Mouse (Mus musculus): ENCODE data around the gene 1110032A03Rik. TPM values are rescaled to one million over a fixed set of nuclear protein-coding genes. Genes with fewer than 3 reads are reported as not detected.

1110032A03Rik gene
- 46.7 and 56.0 TPM in 2 replicates for polyA plus RNA-seq (2015; fragmentation: Nextera tagmentation; extraction: Ambion mirVana)

DNA sequence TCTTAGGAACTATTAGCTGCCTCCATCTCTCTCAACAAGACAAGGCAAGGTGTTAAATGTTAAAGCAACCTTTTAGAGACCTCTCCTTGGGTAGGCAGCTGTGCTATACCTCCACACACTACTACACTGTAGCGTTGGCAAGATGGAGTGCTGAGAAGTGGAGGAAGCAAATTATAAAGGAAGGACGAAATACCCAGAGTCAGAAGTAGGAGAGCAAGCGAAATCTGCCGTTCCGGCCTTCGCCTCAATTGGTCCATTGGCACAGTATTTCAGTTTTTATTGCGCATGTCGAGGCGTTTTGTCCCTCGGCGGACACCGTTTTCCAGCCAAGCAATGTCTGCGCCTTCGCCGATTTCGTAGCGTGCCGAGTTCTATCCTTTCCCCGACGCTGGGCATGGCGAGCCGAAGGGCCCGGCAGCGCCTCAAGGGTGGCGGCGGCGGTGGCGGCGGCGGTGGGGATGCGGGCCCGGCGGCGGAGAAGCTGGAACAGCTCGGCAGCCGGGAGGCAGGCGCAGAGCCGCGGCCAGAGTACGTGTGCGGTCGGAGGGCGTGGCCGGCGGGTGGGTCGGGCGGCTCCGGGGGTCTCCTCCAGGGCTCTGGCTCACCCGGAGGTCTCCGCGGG, at the start of gene 1110032A03Rik, which contains the start of gene Alg9:
Gene 1110032A03Rik, minus strand, starts transcription at position 530 of the 622 bp plus-strand sequence.
Gene Alg9, plus strand, starts transcription at position 29 of the 622 bp plus-strand sequence.
- H3K4me3 ChIP-seq (ENCODE audit: low read depth, low read length): peak within 1 kb of the TSS; percentile 82
- H3K9ac ChIP-seq (ENCODE audit: low read depth, low read length): peak within 1 kb of the TSS; percentile 89
- peaks cover 19% of the 10 kb centered on the region for H3K4me1 ChIP-seq (ENCODE audit: control insufficient read depth, insufficient read depth, low read length)
- no peaks in the 10 kb centered on the region for H3K27me3 ChIP-seq (ENCODE audit: control insufficient read depth, insufficient read depth, low read depth, low read length)
- peak within 1 kb of the TSS; percentile 75 for H3K4me2 ChIP-seq (ENCODE audit: low read length)
- ATAC-seq: peak; percentile 80
- under 1% methylated on average over 51 of the region's 51 CpGs for WGBS
- peak within 1 kb of the TSS; percentile 92 for H3K27ac ChIP-seq (ENCODE audit: low read length)
- H3K36me3 ChIP-seq (ENCODE audit: control insufficient read depth, insufficient read depth, low read length): peaks cover 4% of the 10 kb centered on the region; the same call in 1 of the 2 replicates
- H3K9me3 ChIP-seq (replicated peaks; ENCODE audit: control insufficient read depth, low read length, poor library complexity, severe bottlenecking): no peaks in the 10 kb centered on the region

DNA sequence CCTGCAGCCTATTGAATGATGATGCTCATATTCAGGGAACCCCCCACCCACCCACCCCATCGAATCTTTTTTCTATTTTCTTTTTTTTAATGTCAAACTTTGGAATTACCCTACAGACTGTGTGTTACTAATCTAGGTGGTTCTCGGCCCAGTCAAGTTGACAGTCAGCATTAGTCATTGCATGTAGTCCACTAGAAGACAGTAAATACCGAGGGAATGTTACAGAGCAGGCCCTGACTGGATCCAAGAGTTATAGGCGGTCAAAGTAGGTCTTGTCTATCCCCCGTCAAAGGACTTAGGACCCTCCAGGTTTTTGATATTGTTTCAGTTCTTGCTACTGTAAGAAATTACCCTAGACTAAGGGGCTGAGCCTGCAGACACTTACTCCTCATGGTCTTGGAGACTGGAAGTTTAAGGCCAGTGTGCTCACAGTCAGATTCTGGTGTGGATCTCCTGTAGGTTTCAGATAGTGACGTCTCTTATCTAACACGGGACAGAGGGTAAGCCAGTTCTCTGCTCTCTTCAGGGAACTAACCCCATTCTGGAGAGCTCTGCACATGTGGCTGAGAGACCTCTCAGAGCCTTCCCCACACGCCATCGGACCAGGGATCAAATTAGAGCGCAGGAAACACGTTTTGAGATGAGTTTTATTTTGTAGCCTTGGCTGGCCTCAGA, 48.6 kb upstream of the 1110032A03Rik start:
- Histone ChIP-seq H3K36me3 (ENCODE audit: control insufficient read depth, insufficient read depth, low read length) (peaks cover 14% of the 10 kb centered on the region), H3K4me1 (ENCODE audit: control insufficient read depth, insufficient read depth, low read length) (no peaks in the 10 kb centered on the region), H3K27ac (ENCODE audit: low read length) (no peak overlapping the region), H3K27me3 (ENCODE audit: control insufficient read depth, insufficient read depth, low read depth, low read length) (no peaks in the 10 kb centered on the region), H3K4me3 (ENCODE audit: low read depth, low read length) (no peak overlapping the region), H3K4me2 (ENCODE audit: low read length) (no peak overlapping the region), H3K9ac (ENCODE audit: low read depth, low read length) (no peak overlapping the region), H3K9me3 (replicated peaks; ENCODE audit: control insufficient read depth, low read length, poor library complexity, severe bottlenecking) (no peaks in the 10 kb centered on the region)
- 94% methylated on average over 11 of the region's 11 CpGs for WGBS
- ATAC-seq: no peak

DNA sequence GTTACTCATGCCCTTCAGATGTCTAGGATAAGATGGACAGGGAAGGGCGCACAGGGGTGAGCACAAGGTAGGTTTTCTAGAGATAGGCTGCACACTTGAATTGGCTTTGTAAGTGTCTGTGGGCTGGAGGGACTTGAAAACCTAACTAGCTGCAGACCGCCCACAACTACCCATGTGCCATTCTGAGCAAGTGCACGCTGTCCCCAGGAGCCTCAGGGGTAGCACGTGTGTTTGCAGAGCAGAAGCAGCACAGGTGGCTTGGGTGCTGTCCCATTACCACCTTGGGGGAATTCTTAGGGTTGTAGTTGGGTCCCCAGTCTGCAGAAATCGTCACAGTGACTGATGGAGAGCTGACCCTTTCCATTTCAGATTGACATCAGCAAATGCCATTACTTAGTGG, 46.9 kb upstream of the 1110032A03Rik start:
- WGBS: 99% methylated on average over 5 of the region's 5 CpGs
- peaks cover 19% of the 10 kb centered on the region for H3K36me3 ChIP-seq (ENCODE audit: control insufficient read depth, insufficient read depth, low read length)

DNA sequence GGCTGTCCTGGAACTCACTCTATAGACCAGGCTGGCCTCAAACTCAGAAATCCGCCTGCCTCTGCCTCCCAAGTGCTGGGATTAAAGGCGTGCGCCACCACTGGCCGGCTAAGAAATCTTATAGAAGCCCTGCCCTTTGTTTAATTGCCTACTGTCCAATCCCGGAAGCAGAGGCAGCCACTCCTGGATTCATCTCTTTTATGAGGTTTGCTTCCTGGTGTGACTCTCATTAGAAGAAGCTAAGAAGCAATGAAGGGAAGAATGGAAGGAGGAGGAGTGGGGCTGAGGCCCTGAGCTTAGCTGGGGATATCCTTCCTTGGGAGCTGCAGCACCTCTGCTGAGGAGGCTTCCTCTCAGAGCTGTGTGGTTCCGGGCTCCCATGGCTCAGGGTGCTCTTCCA, 46.3 kb upstream of the 1110032A03Rik start:
- peaks cover 20% of the 10 kb centered on the region for H3K36me3 ChIP-seq (ENCODE audit: control insufficient read depth, insufficient read depth, low read length)
- H3K27ac ChIP-seq (ENCODE audit: low read length): no peak overlapping the region
- no peaks in the 10 kb centered on the region for H3K27me3 ChIP-seq (ENCODE audit: control insufficient read depth, insufficient read depth, low read depth, low read length)
- H3K4me2 ChIP-seq (ENCODE audit: low read length): no peak overlapping the region
- H3K4me1 ChIP-seq (ENCODE audit: control insufficient read depth, insufficient read depth, low read length): no peaks in the 10 kb centered on the region
- no peak for ATAC-seq
- no peaks in the 10 kb centered on the region for H3K9me3 ChIP-seq (replicated peaks; ENCODE audit: control insufficient read depth, low read length, poor library complexity, severe bottlenecking)
- 84% methylated on average over 6 of the region's 6 CpGs for WGBS
- no peak overlapping the region for H3K9ac ChIP-seq (ENCODE audit: low read depth, low read length)
- H3K4me3 ChIP-seq (ENCODE audit: low read depth, low read length): no peak overlapping the region

More for the DNA sequence above, 46.9 kb upstream of the 1110032A03Rik start:
- Histone ChIP-seq H3K4me1 (ENCODE audit: control insufficient read depth, insufficient read depth, low read length) (no peaks in the 10 kb centered on the region), H3K4me3 (ENCODE audit: low read depth, low read length) (no peak overlapping the region), H3K9me3 (replicated peaks; ENCODE audit: control insufficient read depth, low read length, poor library complexity, severe bottlenecking) (no peaks in the 10 kb centered on the region), H3K27ac (ENCODE audit: low read length) (no peak overlapping the region), H3K4me2 (ENCODE audit: low read length) (no peak overlapping the region), H3K27me3 (ENCODE audit: control insufficient read depth, insufficient read depth, low read depth, low read length) (no peaks in the 10 kb centered on the region), H3K9ac (ENCODE audit: low read depth, low read length) (no peak overlapping the region)
- ATAC-seq: no peak

DNA sequence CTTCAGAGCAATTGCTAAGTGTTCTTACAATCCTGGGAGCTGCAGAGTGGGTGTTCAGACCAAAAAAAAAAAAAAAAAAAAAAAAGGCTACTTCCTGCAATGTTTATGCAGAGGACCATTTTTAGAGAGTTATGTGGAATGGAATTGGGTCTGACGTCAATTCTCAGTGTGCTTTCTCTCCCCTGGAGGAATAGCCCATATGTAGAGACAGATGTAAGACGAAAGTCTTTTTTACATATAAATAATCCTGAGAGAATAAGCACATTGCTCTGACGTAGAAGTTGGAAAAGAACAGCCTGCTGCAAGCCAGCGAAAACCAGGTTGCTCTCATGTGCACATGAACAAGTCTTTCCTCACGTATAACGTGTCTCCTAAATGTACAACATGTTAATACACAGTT, 44.4 kb upstream of the 1110032A03Rik start:
- peaks cover 23% of the 10 kb centered on the region for H3K36me3 ChIP-seq (ENCODE audit: control insufficient read depth, insufficient read depth, low read length)
- no peaks in the 10 kb centered on the region for H3K9me3 ChIP-seq (replicated peaks; ENCODE audit: control insufficient read depth, low read length, poor library complexity, severe bottlenecking)
- H3K4me1 ChIP-seq (ENCODE audit: control insufficient read depth, insufficient read depth, low read length): no peaks in the 10 kb centered on the region
- 88% methylated on average over 6 of the region's 6 CpGs for WGBS
- H3K9ac ChIP-seq (ENCODE audit: low read depth, low read length): no peak overlapping the region
- H3K27me3 ChIP-seq (ENCODE audit: control insufficient read depth, insufficient read depth, low read depth, low read length): no peaks in the 10 kb centered on the region
- no peak for ATAC-seq
- no peak overlapping the region for H3K4me2 ChIP-seq (ENCODE audit: low read length)
- H3K27ac ChIP-seq (ENCODE audit: low read length): no peak overlapping the region
- H3K4me3 ChIP-seq (ENCODE audit: low read depth, low read length): no peak overlapping the region

DNA sequence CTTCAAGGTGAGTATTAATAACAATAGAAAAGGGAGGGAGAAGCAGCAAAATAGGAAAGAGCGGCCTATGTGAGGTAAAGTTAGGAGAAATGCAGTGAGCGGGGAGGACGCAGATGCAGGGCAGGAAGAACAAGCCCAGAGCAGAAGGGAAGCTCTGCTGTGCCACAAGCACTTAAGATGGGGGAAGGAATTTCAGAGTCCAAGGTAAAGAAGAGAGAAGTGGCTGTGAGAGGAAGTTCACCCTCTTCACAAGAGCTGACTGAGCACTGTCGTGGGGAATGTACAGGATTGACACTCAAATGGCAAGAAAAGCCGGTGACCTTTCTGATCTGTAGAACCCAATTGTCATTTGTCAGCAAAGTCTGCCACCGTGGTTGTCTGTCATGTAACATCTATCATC, 42.7 kb upstream of the 1110032A03Rik start:
- Histone ChIP-seq H3K36me3 (ENCODE audit: control insufficient read depth, insufficient read depth, low read length) (peaks cover 21% of the 10 kb centered on the region), H3K27me3 (ENCODE audit: control insufficient read depth, insufficient read depth, low read depth, low read length) (no peaks in the 10 kb centered on the region), H3K9me3 (replicated peaks; ENCODE audit: control insufficient read depth, low read length, poor library complexity, severe bottlenecking) (no peaks in the 10 kb centered on the region), H3K27ac (ENCODE audit: low read length) (no peak overlapping the region), H3K4me2 (ENCODE audit: low read length) (no peak overlapping the region), H3K4me1 (ENCODE audit: control insufficient read depth, insufficient read depth, low read length) (no peaks in the 10 kb centered on the region), H3K9ac (ENCODE audit: low read depth, low read length) (no peak overlapping the region), H3K4me3 (ENCODE audit: low read depth, low read length) (no peak overlapping the region)
- no peak for ATAC-seq
- 96% methylated on average over 6 of the region's 6 CpGs for WGBS

DNA sequence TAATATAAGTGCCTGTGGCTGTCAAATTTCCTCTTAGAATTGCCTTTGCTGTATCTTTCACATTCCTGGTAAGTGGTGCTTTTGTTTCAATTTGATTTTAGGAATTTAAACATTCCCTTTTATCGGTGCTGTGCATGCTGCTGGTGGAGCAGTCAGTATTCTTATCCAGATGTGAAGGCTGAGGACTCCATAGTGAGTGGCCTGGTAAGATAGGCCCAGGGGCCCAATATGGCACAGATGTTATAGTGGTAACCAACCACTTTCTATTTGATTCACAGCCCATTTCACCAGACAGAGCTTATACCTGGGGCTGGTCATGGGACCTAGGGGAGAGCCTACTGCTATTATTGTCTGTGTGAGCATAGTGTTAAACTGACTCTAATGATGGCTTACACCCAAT, 41.2 kb upstream of the 1110032A03Rik start:
- Histone ChIP-seq H3K27me3 (ENCODE audit: control insufficient read depth, insufficient read depth, low read depth, low read length) (no peaks in the 10 kb centered on the region), H3K4me3 (ENCODE audit: low read depth, low read length) (no peak overlapping the region), H3K4me2 (ENCODE audit: low read length) (no peak overlapping the region), H3K9ac (ENCODE audit: low read depth, low read length) (no peak overlapping the region), H3K9me3 (replicated peaks; ENCODE audit: control insufficient read depth, low read length, poor library complexity, severe bottlenecking) (no peaks in the 10 kb centered on the region), H3K36me3 (ENCODE audit: control insufficient read depth, insufficient read depth, low read length) (peaks cover 18% of the 10 kb centered on the region), H3K27ac (ENCODE audit: low read length) (no peak overlapping the region), H3K4me1 (ENCODE audit: control insufficient read depth, insufficient read depth, low read length) (no peaks in the 10 kb centered on the region)
- 92% methylated on average over 1 of the region's 1 CpGs for WGBS
- no peak for ATAC-seq

DNA sequence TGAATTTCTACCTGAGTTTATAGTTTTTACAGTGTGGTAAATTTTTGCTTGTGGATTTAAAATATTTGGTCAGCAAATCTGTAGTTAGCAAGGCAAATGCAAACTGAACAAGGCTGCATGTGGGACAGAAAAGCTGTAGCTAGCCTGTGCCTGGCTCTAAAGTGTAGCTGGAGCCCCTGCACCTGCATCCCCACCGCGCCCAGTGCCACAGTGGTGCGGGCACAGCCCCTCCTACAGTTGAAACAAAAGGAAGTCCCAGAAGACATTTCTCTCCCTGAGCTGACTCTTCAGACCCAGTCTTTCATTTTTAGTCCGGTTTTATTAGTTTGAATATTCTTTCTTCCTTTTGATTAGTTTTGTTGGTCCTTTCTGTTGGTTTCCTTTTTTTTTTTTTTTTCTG, 40.3 kb upstream of the 1110032A03Rik start:
- 97% methylated on average over 4 of the region's 4 CpGs for WGBS
- H3K4me1 ChIP-seq (ENCODE audit: control insufficient read depth, insufficient read depth, low read length): no peaks in the 10 kb centered on the region
- H3K9ac ChIP-seq (ENCODE audit: low read depth, low read length): no peak overlapping the region
- H3K4me2 ChIP-seq (ENCODE audit: low read length): no peak overlapping the region
- ATAC-seq: no peak
- peaks cover 18% of the 10 kb centered on the region for H3K36me3 ChIP-seq (ENCODE audit: control insufficient read depth, insufficient read depth, low read length)
- no peaks in the 10 kb centered on the region for H3K27me3 ChIP-seq (ENCODE audit: control insufficient read depth, insufficient read depth, low read depth, low read length)
- H3K27ac ChIP-seq (ENCODE audit: low read length): no peak overlapping the region
- no peaks in the 10 kb centered on the region for H3K9me3 ChIP-seq (replicated peaks; ENCODE audit: control insufficient read depth, low read length, poor library complexity, severe bottlenecking)
- H3K4me3 ChIP-seq (ENCODE audit: low read depth, low read length): no peak overlapping the region

DNA sequence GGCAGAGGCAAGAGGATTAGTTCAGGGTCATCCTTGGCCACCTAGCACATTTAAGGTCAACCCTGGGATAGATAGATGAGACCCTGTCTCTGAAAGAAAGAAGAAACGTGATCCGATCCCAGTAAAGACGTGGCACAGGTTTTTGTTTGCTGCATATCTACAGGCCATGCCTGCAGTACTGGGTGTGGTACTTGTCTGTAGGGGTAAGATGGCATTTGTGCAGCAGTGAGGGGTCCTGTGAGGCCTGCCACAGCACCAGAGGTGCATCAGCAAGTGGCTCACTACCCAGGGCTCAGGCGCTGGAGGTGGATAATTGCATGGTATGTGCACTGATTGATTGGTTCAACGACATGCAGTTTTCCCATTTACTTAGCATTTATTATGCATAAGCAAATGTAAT, 38.5 kb upstream of the 1110032A03Rik start:
- Histone ChIP-seq H3K4me2 (ENCODE audit: low read length) (no peak overlapping the region), H3K27me3 (ENCODE audit: control insufficient read depth, insufficient read depth, low read depth, low read length) (no peaks in the 10 kb centered on the region), H3K9me3 (replicated peaks; ENCODE audit: control insufficient read depth, low read length, poor library complexity, severe bottlenecking) (no peaks in the 10 kb centered on the region), H3K4me1 (ENCODE audit: control insufficient read depth, insufficient read depth, low read length) (no peaks in the 10 kb centered on the region), H3K27ac (ENCODE audit: low read length) (no peak overlapping the region), H3K36me3 (ENCODE audit: control insufficient read depth, insufficient read depth, low read length) (peaks cover 19% of the 10 kb centered on the region), H3K9ac (ENCODE audit: low read depth, low read length) (no peak overlapping the region), H3K4me3 (ENCODE audit: low read depth, low read length) (no peak overlapping the region)
- 95% methylated on average over 5 of the region's 5 CpGs for WGBS
- ATAC-seq: no peak

Measured in midbrain, embryonic 16.5 days (tissue).